Mouse (Mus musculus) heart, adult 11 months (tissue): ENCODE measurements at regions not wholly inside any gene's neighbourhood (a gene's known extent, or its start where the extent isn't known, plus 50 kb on each side); places are given as distances from the start of the nearest gene placed in this dataset.
"Not testable (repeated sequence)": the region's sequence is repeated elsewhere in the genome, so short reads cannot be mapped to it uniquely, and the experiment has no call there.

ENCODE experiments used
- DNase-seq: peaks from one replicate; pipeline ENCODE4 v3.0.0; 2022

- DNase-seq, result peak; percentile 86
These were observed 118.9 kb upstream of the Slc38a2 start for GRCm38 (mm10) chr15:96818435-96818834.

GRCm38 (mm10) chr15:96817626-96818025 is 118.1 kb upstream of the Slc38a2 start:
- no peak for DNase-seq

GRCm38 (mm10) chr15:96816997-96817570 is 117.6 kb upstream of the Slc38a2 start:
- peak; percentile 89 for DNase-seq

- DNase-seq, result peak; percentile 94
These were observed 113.9 kb upstream of the Slc38a2 start for GRCm38 (mm10) chr15:96813472-96813871.

GRCm38 (mm10) chr15:96802729-96803053 is 103.2 kb upstream of the Slc38a2 start:
- no peak for DNase-seq

GRCm38 (mm10) chr15:96802034-96802728 is 102.7 kb upstream of the Slc38a2 start:
- peak; percentile 93 for DNase-seq

GRCm38 (mm10) chr15:96799228-96799627 is 99.7 kb upstream of the Slc38a2 start:
- DNase-seq, result peak; percentile 92

GRCm38 (mm10) chr15:96797615-96798270 is 98.2 kb upstream of the Slc38a2 start:
- no peak for DNase-seq

GRCm38 (mm10) chr15:96794177-96794719 is 94.7 kb upstream of the Slc38a2 start:
- DNase-seq, result peak; percentile 76

GRCm38 (mm10) chr15:96793251-96793650 is 93.7 kb upstream of the Slc38a2 start:
- peak; percentile 84 for DNase-seq

GRCm38 (mm10) chr15:96791306-96791705 is 91.8 kb upstream of the Slc38a2 start:
- peak; percentile 88 for DNase-seq

- DNase-seq, result not testable (repeated sequence)
These were observed 88.4 kb upstream of the Slc38a2 start for GRCm38 (mm10) chr15:96787921-96788320.

- DNase-seq, result peak; percentile 28
These were observed 85.0 kb upstream of the Slc38a2 start for GRCm38 (mm10) chr15:96784578-96784977.

- peak; percentile 48 for DNase-seq
These were observed 82.0 kb upstream of the Slc38a2 start for GRCm38 (mm10) chr15:96781560-96781959.

- DNase-seq, result peak; percentile 52
These were observed 81.1 kb upstream of the Slc38a2 start for GRCm38 (mm10) chr15:96780606-96781005.

- DNase-seq, result peak; percentile 88
These were observed 79.8 kb upstream of the Slc38a2 start for GRCm38 (mm10) chr15:96779358-96779757.

GRCm38 (mm10) chr15:96778321-96778926 is 78.9 kb upstream of the Slc38a2 start:
- DNase-seq, result peak; percentile 95

- DNase-seq, result peak; percentile 60
These were observed 77.0 kb upstream of the Slc38a2 start for GRCm38 (mm10) chr15:96776476-96777075.

GRCm38 (mm10) chr15:96775129-96775528 is 75.6 kb upstream of the Slc38a2 start:
- no peak for DNase-seq

GRCm38 (mm10) chr15:96774664-96775063 is 75.1 kb upstream of the Slc38a2 start:
- no peak for DNase-seq

- peak; percentile 89 for DNase-seq
These were observed 74.1 kb upstream of the Slc38a2 start for GRCm38 (mm10) chr15:96773656-96774055.

- peak; percentile 81 for DNase-seq
These were observed 73.2 kb upstream of the Slc38a2 start for GRCm38 (mm10) chr15:96772701-96773100.

- DNase-seq, result no peak
These were observed 71.3 kb upstream of the Slc38a2 start for GRCm38 (mm10) chr15:96770786-96771185.
